ENCODE assay signal across 8 mouse cellular contexts in the genomic region with DNA sequence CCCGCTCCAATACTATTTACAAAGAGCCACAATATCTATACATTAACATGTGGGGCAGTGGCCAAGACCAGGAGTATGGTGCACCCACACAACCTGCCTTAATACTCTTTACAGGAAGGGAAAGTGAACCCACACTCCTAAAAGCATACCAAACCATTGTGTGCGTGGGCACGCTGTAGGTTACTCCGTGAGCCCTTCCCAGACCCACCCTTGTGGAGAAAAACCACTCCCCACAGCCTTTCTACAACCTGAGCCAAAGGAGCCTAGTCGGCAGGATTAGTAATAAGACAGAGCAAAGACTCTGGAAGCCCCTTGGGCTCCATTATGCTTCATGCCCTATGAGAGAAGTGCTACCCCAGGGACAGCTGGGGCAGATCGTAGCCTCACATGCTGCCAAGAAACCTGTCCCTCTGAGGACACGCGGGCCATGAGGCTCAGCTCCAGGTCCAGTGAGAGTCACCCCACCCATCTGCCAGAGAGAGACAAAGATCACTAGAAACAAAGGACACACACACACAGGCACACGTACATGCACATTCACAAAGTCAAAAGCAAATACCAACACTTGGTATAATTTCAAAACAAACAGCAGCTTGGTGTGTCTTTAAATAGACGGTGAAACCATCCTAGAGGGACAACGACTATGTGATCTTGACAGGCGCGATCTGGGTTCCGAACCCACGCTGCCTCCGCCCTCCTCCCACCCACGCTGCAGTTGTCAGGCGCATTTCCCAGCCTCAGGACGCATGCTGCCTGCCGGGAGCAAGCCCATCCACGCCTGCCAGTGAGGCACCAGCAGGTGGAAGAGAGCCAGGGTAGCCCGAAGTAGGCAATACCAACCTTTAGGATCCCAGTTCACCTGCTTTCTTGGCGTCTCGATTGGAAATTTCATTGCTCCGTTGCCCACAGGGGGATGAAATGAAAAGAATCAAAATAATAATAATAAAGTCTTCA. TPM values are rescaled to one million over a fixed set of nuclear protein-coding genes. Genes with fewer than 3 reads are reported as not detected.
DNase-seq lines count a peak whose midpoint lies in the region; ATAC-seq and TF ChIP-seq lines count a peak whose summit lies in the region.

No protein-coding gene starts in this region.

- peak overlapping the region; percentile 96 for H3K4me2 ChIP-seq in heart, embryonic 11.5 days
- H3K4me2 ChIP-seq in forebrain, embryonic 12.5 days, result peak overlapping the region; percentile 83
- H3K4me2 ChIP-seq in midbrain, embryonic 14.5 days (ENCODE audit: low read length), result peak overlapping the region; percentile 88

- H3K27ac ChIP-seq in heart, embryonic 11.5 days (ENCODE audit: low read depth, low read length), result no peak overlapping the region
- H3K27ac ChIP-seq in forebrain, embryonic 12.5 days, result peak overlapping the region; percentile 94
- peak overlapping the region; percentile 97 for H3K27ac ChIP-seq in midbrain, embryonic 14.5 days (replicated peaks; ENCODE audit: low read depth, low read length)

- 20% methylated on average over 25 of the region's 25 CpGs for WGBS in heart, embryonic 11.5 days (ENCODE audit: insufficient replicate concordance)
- WGBS in forebrain, embryonic 12.5 days, result 8% methylated on average over 25 of the region's 25 CpGs
- WGBS in midbrain, embryonic 14.5 days, result 4% methylated on average over 25 of the region's 25 CpGs

- no peak for ATAC-seq in heart, embryonic 11.5 days (replicated peaks; ENCODE audit: insufficient number of reproducible peaks, low FRiP score, low TSS enrichment)
- peak; percentile 51 for ATAC-seq in forebrain, embryonic 12.5 days (ENCODE audit: low FRiP score)
- peak; percentile 53 for ATAC-seq in midbrain, embryonic 14.5 days (ENCODE audit: low FRiP score, low TSS enrichment)

- H3K36me3 ChIP-seq in heart, embryonic 11.5 days (ENCODE audit: control insufficient read depth, insufficient read depth, low read length), result no peaks in the 10 kb centered on the region
- H3K36me3 ChIP-seq in forebrain, embryonic 12.5 days (replicated peaks), result no peaks in the 10 kb centered on the region; the same call in 1 of the 2 replicates
- no peaks in the 10 kb centered on the region for H3K36me3 ChIP-seq in midbrain, embryonic 14.5 days (ENCODE audit: control insufficient read depth, insufficient read depth, low read length)

- H3K9ac ChIP-seq in heart, embryonic 11.5 days (ENCODE audit: low read depth, low read length), result no peak overlapping the region
- H3K9ac ChIP-seq in forebrain, embryonic 12.5 days, result peak overlapping the region; percentile 92
- peak overlapping the region; percentile 90 for H3K9ac ChIP-seq in midbrain, embryonic 14.5 days (replicated peaks; ENCODE audit: low read length)

- peak overlapping the region; percentile 74 for H3K4me3 ChIP-seq in heart, embryonic 11.5 days (ENCODE audit: low read depth, low read length)
- peak overlapping the region; percentile 77 for H3K4me3 ChIP-seq in forebrain, embryonic 12.5 days (replicated peaks)
- H3K4me3 ChIP-seq in midbrain, embryonic 14.5 days (replicated peaks; ENCODE audit: low read depth, low read length), result peak overlapping the region; percentile 67

- no peak for DNase-seq in heart, postnatal 4 days
- DNase-seq in brain, embryonic 14.5 days (ENCODE audit: low read depth), result peak; percentile 89
- DNase-seq in layer of hippocampus, adult 9-10 months (ENCODE audit: low spot score), result peak; percentile 63
- DNase-seq in midbrain, embryonic 14.5 days, result peak; percentile 83
- DNase-seq in urinary bladder, postnatal 4 days (ENCODE audit: low spot score in 2 of 2), result no peak
- no peak for DNase-seq in adrenal gland, adult 8-10 months

- TF ChIP-seq POLR2A in brain, embryonic 14.5 days (IDR thresholded peaks at IDR 0.05; ENCODE audit: borderline replicate concordance, extremely low read depth, insufficient read depth, insufficient read length, poor library complexity, severe bottlenecking), result 0 out of 2 replicates have a peak, but pooled peaks have one; percentile 8

- H3K9me3 ChIP-seq in heart, embryonic 11.5 days (replicated peaks; ENCODE audit: control insufficient read depth, low read length), result no peaks in the 10 kb centered on the region
- H3K9me3 ChIP-seq in forebrain, embryonic 12.5 days, result no peaks in the 10 kb centered on the region
- H3K9me3 ChIP-seq in midbrain, embryonic 14.5 days (ENCODE audit: control insufficient read depth, low read length), result no peaks in the 10 kb centered on the region

- peaks cover 54% of the 10 kb centered on the region for H3K27me3 ChIP-seq in heart, embryonic 11.5 days (ENCODE audit: control insufficient read depth, insufficient read depth, low read length)
- peaks cover 6% of the 10 kb centered on the region; the same call in 1 of the 2 replicates for H3K27me3 ChIP-seq in forebrain, embryonic 12.5 days
- H3K27me3 ChIP-seq in midbrain, embryonic 14.5 days (ENCODE audit: control insufficient read depth, insufficient read depth, low read length), result no peaks in the 10 kb centered on the region

- no peak for TF ChIP-seq CTCF in brain, embryonic 14.5 days (IDR thresholded peaks at IDR 0.05; ENCODE audit: borderline replicate concordance, extremely low read depth, insufficient read depth, insufficient read length)

- H3K4me1 ChIP-seq in heart, embryonic 11.5 days (ENCODE audit: control insufficient read depth, insufficient read depth, low read length), result no peaks in the 10 kb centered on the region
- peaks cover 78% of the 10 kb centered on the region for H3K4me1 ChIP-seq in forebrain, embryonic 12.5 days
- peaks cover 62% of the 10 kb centered on the region for H3K4me1 ChIP-seq in midbrain, embryonic 14.5 days (ENCODE audit: control insufficient read depth, insufficient read depth, low read length)

RNA-seq across cellular contexts. Expression of a gene that starts 4.5 kb away (rescaled TPM):
- 0.25 and 0.44 TPM in 2 replicates for polyA plus RNA-seq in heart, embryonic 11.5 days (2014; fragmentation: Nextera tagmentation; extraction: Ambion mirVana)
- not detected for total RNA-seq in heart, postnatal 4 days (2021)
- polyA plus RNA-seq in brain, embryonic 14.5 days (2012; rRNA removed), result 15.1 and 20.9 TPM in 2 replicates
- polyA plus RNA-seq in forebrain, embryonic 12.5 days (2016; fragmentation: Nextera tagmentation; extraction: Ambion mirVana), result 47.6 and 53.8 TPM in 2 replicates
- polyA plus RNA-seq in midbrain, embryonic 14.5 days (2014; fragmentation: Nextera tagmentation; extraction: Ambion mirVana), result 49.1 and 53.6 TPM in 2 replicates
- under 1 TPM in 1 of 4 experiments, not detected in 3; 0.10 TPM for total RNA-seq in adrenal gland, adult 8-10 months (2022)

RNA-seq across cellular contexts. Expression of a gene that starts 54.4 kb away (rescaled TPM):
- 11.8 and 14.6 TPM in 2 replicates for polyA plus RNA-seq in heart, embryonic 11.5 days (2014; fragmentation: Nextera tagmentation; extraction: Ambion mirVana)
- total RNA-seq in heart, postnatal 4 days (2021), result 10 to 100 TPM in 1 of 2 experiments, 1 to 10 TPM in 1; 9.8 to 10.6 TPM
- 14.1 and 16.9 TPM in 2 replicates for polyA plus RNA-seq in brain, embryonic 14.5 days (2012; rRNA removed)
- polyA plus RNA-seq in forebrain, embryonic 12.5 days (2016; fragmentation: Nextera tagmentation; extraction: Ambion mirVana), result 24.8 and 25.8 TPM in 2 replicates
- 28.4 and 29.4 TPM in 2 replicates for polyA plus RNA-seq in midbrain, embryonic 14.5 days (2014; fragmentation: Nextera tagmentation; extraction: Ambion mirVana)
- 10 to 100 TPM; 10.3 to 23.2 (median 14.0) TPM for total RNA-seq in adrenal gland, adult 8-10 months (2022)

Comparison
In these comparisons a context has a peak if more than half of its experiments do, and no peak if none do; other contexts are left out.
1. DNase-seq: peak in brain, embryonic 14.5 days (single experiment), layer of hippocampus, adult 9-10 months (single experiment) and midbrain, embryonic 14.5 days (single experiment); none in heart, postnatal 4 days (single experiment), urinary bladder, postnatal 4 days (0 of 2) and adrenal gland, adult 8-10 months (single experiment).
2. RNA of a gene that starts 4.5 kb away (polyA plus RNA-seq): 49.1 to 53.6 TPM in midbrain, embryonic 14.5 days, 47.6 to 53.8 TPM in forebrain, embryonic 12.5 days and 15.1 to 20.9 TPM in brain, embryonic 14.5 days; 0.25 to 0.44 TPM in heart, embryonic 11.5 days; every median in the first group is over 10 times any median in the second.
3. Peak in every context shown above with its lines, with median percentiles within 50 percentile points of each other: H3K4me2 ChIP-seq and H3K4me3 ChIP-seq.